Mouse (Mus musculus) right cerebral cortex, postnatal 14 days (tissue): ENCODE data around the gene Arhgap27.
"Not testable (repeated sequence)": the region's sequence is repeated elsewhere in the genome, so short reads cannot be mapped to it uniquely, and the experiment has no call there.

ENCODE experiments used
- DNase-seq: peaks from one replicate; pipeline ENCODE4 v3.0.0; 2022

Arhgap27 gene

GRCm38 (mm10) chr11:103331502-103332185 lies 31.8 kb downstream of the Arhgap27 start:
- no peak for DNase-seq

GRCm38 (mm10) chr11:103330651-103331319 lies 32.7 kb downstream of the Arhgap27 start:
- no peak for DNase-seq

GRCm38 (mm10) chr11:103326950-103327349 lies 36.5 kb downstream of the Arhgap27 start:
- DNase-seq, result peak; percentile 88

GRCm38 (mm10) chr11:103325172-103325571 lies 38.3 kb downstream of the Arhgap27 start:
- DNase-seq, result peak; percentile 80

- no peak for DNase-seq
Observed at GRCm38 (mm10) chr11:103324723-103325122, 38.8 kb downstream of the Arhgap27 start.

- not testable (repeated sequence) for DNase-seq
Observed at GRCm38 (mm10) chr11:103322832-103323231, 40.7 kb downstream of the Arhgap27 start.

- no peak for DNase-seq
Observed at GRCm38 (mm10) chr11:103320646-103321045, 42.8 kb downstream of the Arhgap27 start.

- no peak for DNase-seq
Observed at GRCm38 (mm10) chr11:103320196-103320595, 43.3 kb downstream of the Arhgap27 start.

- DNase-seq, result no peak
Observed at GRCm38 (mm10) chr11:103318042-103318441, 45.5 kb downstream of the Arhgap27 start.

GRCm38 (mm10) chr11:103315379-103315778 lies 48.1 kb downstream of the Arhgap27 start:
- no peak for DNase-seq

GRCm38 (mm10) chr11:103314736-103315374 lies 48.6 kb downstream of the Arhgap27 start:
- DNase-seq, result no peak

- DNase-seq, result no peak
Observed at GRCm38 (mm10) chr11:103313542-103313941, 50.0 kb downstream of the Arhgap27 start.

- no peak for DNase-seq
Observed at GRCm38 (mm10) chr11:103312655-103313255, 50.7 kb downstream of the Arhgap27 start.

- peak; percentile 38 for DNase-seq
Observed at GRCm38 (mm10) chr11:103311960-103312611, 51.4 kb downstream of the Arhgap27 start.

- no peak for DNase-seq
Observed at GRCm38 (mm10) chr11:103309956-103310574, 53.4 kb downstream of the Arhgap27 start.

GRCm38 (mm10) chr11:103307910-103308309 lies 55.6 kb downstream of the Arhgap27 start:
- peak; percentile 61 for DNase-seq

GRCm38 (mm10) chr11:103304525-103304924 lies 59.0 kb downstream of the Arhgap27 start:
- DNase-seq, result no peak

- DNase-seq, result no peak
Observed at GRCm38 (mm10) chr11:103294772-103295171, 68.7 kb downstream of the Arhgap27 start.

- no peak for DNase-seq
Observed at GRCm38 (mm10) chr11:103294066-103294465, 69.4 kb downstream of the Arhgap27 start.

- no peak for DNase-seq
Observed at GRCm38 (mm10) chr11:103292890-103293287, 70.6 kb downstream of the Arhgap27 start.

- no peak for DNase-seq
Observed at GRCm38 (mm10) chr11:103292152-103292889, 71.2 kb downstream of the Arhgap27 start.

- DNase-seq, result not testable (repeated sequence)
Observed at GRCm38 (mm10) chr11:103290841-103291240, 72.7 kb downstream of the Arhgap27 start.
